Mouse (Mus musculus): ENCODE measurements around the gene Sacs.

- TF ChIP-seq CTCF (IDR thresholded peaks at IDR 0.05; ENCODE audit: low read depth, low read length): no peak
- no peak for TF ChIP-seq POLR2A (IDR thresholded peaks at IDR 0.05; ENCODE audit: insufficient read depth, low read length)
Observed at GRCm38 (mm10) chr14:61235846-61236474, 97.7 kb downstream of the Sacs start.
